Mouse (Mus musculus): ENCODE data around the gene Mpped1. TPM values are rescaled to one million over a fixed set of nuclear protein-coding genes. Genes with fewer than 3 reads are reported as not detected.

Gene Mpped1
- total and polyA plus RNA-seq, 2 experiments from 2014 or later: 14.2 to 31.4 TPM

GRCm38 (mm10) chr15:83758958-83759357 is 20.3 kb upstream of the Mpped1 start:
- peak; percentile 42 for DNase-seq (ENCODE audit: low spot score)
- Histone ChIP-seq H3K9me3 (ENCODE audit: low read length) (no peaks in the 10 kb centered on the region), H3K27me3 (ENCODE audit: insufficient read depth, low read length) (no peaks in the 10 kb centered on the region), H3K27ac (no peak overlapping the region), H3K4me3 (ENCODE audit: low read length) (no peak overlapping the region), H3K4me1 (ENCODE audit: insufficient read depth, low read length) (no peaks in the 10 kb centered on the region), H3K9ac (replicated peaks; ENCODE audit: low read length) (no peak overlapping the region), H3K36me3 (ENCODE audit: insufficient read depth, low read length) (no peaks in the 10 kb centered on the region), H3K4me2 (ENCODE audit: low read depth, low read length) (no peak overlapping the region)
- 8% methylated on average over 4 of the region's 4 CpGs for WGBS
- peak; percentile 84 for TF ChIP-seq CTCF (IDR thresholded peaks at IDR 0.05; ENCODE audit: low read depth)
- ATAC-seq: no peak

- Histone ChIP-seq H3K9me3 (ENCODE audit: low read length) (no peaks in the 10 kb centered on the region), H3K27ac (no peak overlapping the region), H3K4me3 (ENCODE audit: low read length) (no peak overlapping the region), H3K4me1 (ENCODE audit: insufficient read depth, low read length) (no peaks in the 10 kb centered on the region), H3K4me2 (ENCODE audit: low read depth, low read length) (no peak overlapping the region), H3K27me3 (ENCODE audit: insufficient read depth, low read length) (no peaks in the 10 kb centered on the region), H3K9ac (replicated peaks; ENCODE audit: low read length) (no peak overlapping the region), H3K36me3 (ENCODE audit: insufficient read depth, low read length) (no peaks in the 10 kb centered on the region)
- peak; percentile 96 for TF ChIP-seq CTCF (IDR thresholded peaks at IDR 0.05; ENCODE audit: low read depth)
- DNase-seq (ENCODE audit: low spot score) (peak; percentile 77), ATAC-seq (peak; percentile 48; the same call in 1 of the 2 replicates)
- 5% methylated on average over 10 of the region's 10 CpGs for WGBS
Measured at GRCm38 (mm10) chr15:83760683-83761082, 18.6 kb upstream of the Mpped1 start.

DNA sequence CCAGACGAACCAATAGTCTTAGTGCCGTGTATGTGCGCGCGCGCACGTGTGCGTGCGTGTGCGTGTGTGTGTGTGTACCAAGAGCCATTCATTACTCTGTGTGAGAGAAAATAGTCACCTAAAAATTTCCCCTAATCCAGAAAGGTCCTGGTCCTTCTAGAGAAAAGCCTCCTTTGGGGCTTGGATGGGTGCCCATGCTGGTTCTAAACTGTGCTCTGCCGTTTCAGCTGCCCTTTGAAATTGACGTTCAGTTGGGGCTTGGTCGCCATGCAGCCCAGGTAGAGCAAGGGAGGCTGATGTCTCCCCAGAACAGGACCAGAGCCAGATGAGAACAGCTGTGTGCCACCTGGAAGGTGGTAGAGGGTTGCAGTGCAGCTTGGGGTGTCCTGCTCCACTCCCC is 17.8 kb upstream of the Mpped1 start:
- ATAC-seq (no peak), DNase-seq (ENCODE audit: low spot score) (no peak)
- TF ChIP-seq CTCF (IDR thresholded peaks at IDR 0.05; ENCODE audit: low read depth): no peak
- Histone ChIP-seq H3K9me3 (ENCODE audit: low read length) (no peaks in the 10 kb centered on the region), H3K9ac (replicated peaks; ENCODE audit: low read length) (no peak overlapping the region), H3K27ac (no peak overlapping the region), H3K4me1 (ENCODE audit: insufficient read depth, low read length) (no peaks in the 10 kb centered on the region), H3K4me2 (ENCODE audit: low read depth, low read length) (no peak overlapping the region), H3K4me3 (ENCODE audit: low read length) (no peak overlapping the region), H3K27me3 (ENCODE audit: insufficient read depth, low read length) (no peaks in the 10 kb centered on the region), H3K36me3 (ENCODE audit: insufficient read depth, low read length) (no peaks in the 10 kb centered on the region)
- 80% methylated on average over 13 of the region's 13 CpGs for WGBS

DNA sequence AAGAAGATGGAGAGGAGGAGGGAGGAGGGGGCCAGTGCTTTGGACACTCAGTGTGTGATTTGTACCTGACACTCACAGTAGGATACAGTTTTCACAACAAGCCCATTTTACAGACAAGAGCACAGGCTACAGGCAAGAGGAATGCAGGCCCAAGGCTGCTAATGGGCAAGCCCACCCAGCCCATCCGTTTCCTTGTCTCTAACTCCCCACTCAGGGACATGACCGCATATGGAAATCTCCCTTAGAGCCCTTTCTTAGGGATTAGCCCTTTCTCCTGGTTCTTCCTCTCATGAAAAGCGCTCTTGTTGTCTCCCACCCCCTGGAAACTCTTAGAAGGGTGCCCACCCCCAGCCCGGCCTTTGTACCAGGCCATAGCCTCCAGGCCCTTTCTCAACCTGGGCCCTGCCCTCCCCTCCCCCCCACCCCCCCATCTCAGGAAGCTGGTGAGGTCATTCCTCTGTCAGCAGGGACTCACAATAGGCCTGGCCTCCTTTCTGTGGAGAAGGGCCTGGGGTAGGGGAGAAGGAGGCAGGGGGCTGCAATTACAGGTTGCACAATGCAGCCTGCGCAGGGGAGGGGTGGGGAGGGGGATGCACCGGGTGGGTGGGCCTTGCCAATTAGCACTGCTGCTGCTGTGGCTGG is 13.8 kb upstream of the Mpped1 start:
- no peaks in the 10 kb centered on the region for H3K36me3 ChIP-seq (ENCODE audit: insufficient read depth, low read length)
- H3K9me3 ChIP-seq (ENCODE audit: low read length): no peaks in the 10 kb centered on the region
- no peak overlapping the region for H3K4me2 ChIP-seq (ENCODE audit: low read depth, low read length)
- H3K27ac ChIP-seq: no peak overlapping the region
- no peak for DNase-seq (ENCODE audit: low spot score)
- TF ChIP-seq CTCF (IDR thresholded peaks at IDR 0.05; ENCODE audit: low read depth): no peak
- no peak overlapping the region for H3K4me3 ChIP-seq (ENCODE audit: low read length)
- 26% methylated on average over 6 of the region's 6 CpGs for WGBS
- no peaks in the 10 kb centered on the region for H3K27me3 ChIP-seq (ENCODE audit: insufficient read depth, low read length)
- no peaks in the 10 kb centered on the region for H3K4me1 ChIP-seq (ENCODE audit: insufficient read depth, low read length)
- no peak for ATAC-seq
- no peak overlapping the region for H3K9ac ChIP-seq (replicated peaks; ENCODE audit: low read length)

- no peaks in the 10 kb centered on the region for H3K9me3 ChIP-seq (ENCODE audit: low read length)
- WGBS: 51% methylated on average over 8 of the region's 8 CpGs
- DNase-seq (ENCODE audit: low spot score) (peak; percentile 80), ATAC-seq (peak; percentile 70)
- peaks cover 18% of the 10 kb centered on the region; the same call in 1 of the 2 replicates for H3K4me1 ChIP-seq (ENCODE audit: insufficient read depth, low read length)
- no peaks in the 10 kb centered on the region for H3K27me3 ChIP-seq (ENCODE audit: insufficient read depth, low read length)
- no peak overlapping the region for H3K9ac ChIP-seq (replicated peaks; ENCODE audit: low read length)
- no peak overlapping the region for H3K4me2 ChIP-seq (ENCODE audit: low read depth, low read length)
- peak overlapping the region; percentile 26; the same call in 1 of the 2 replicates for H3K27ac ChIP-seq
- TF ChIP-seq CTCF (IDR thresholded peaks at IDR 0.05; ENCODE audit: low read depth): no peak
- H3K36me3 ChIP-seq (ENCODE audit: insufficient read depth, low read length): no peaks in the 10 kb centered on the region
- H3K4me3 ChIP-seq (ENCODE audit: low read length): no peak overlapping the region
Measured at GRCm38 (mm10) chr15:83771346-83772053, 7.8 kb upstream of the Mpped1 start.

DNA sequence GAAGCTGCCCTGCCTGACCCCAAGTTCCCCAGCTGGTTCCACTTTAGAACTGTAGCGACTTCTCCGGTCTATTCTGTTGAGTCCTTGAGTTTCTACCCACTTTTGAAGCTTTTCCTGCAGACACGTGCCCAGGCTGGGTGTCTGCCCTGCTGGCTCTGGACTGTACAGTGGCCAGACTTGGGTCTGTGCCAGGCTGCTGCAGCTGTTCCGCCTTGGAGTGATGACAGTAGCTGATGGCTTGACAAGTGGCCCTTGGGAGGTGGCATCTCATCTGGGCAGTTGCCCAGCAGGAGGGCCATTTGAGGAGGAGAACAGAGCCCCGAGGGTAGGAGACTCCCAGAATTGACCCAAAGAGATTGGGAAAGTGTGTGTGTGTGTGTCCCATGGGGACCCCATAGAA is 6.8 kb upstream of the Mpped1 start:
- WGBS: 28% methylated on average over 5 of the region's 5 CpGs
- Histone ChIP-seq H3K4me2 (ENCODE audit: low read depth, low read length) (no peak overlapping the region), H3K9ac (replicated peaks; ENCODE audit: low read length) (no peak overlapping the region), H3K9me3 (ENCODE audit: low read length) (no peaks in the 10 kb centered on the region), H3K4me3 (ENCODE audit: low read length) (no peak overlapping the region), H3K4me1 (ENCODE audit: insufficient read depth, low read length) (peaks cover 18% of the 10 kb centered on the region; the same call in 1 of the 2 replicates), H3K36me3 (ENCODE audit: insufficient read depth, low read length) (no peaks in the 10 kb centered on the region), H3K27me3 (ENCODE audit: insufficient read depth, low read length) (no peaks in the 10 kb centered on the region), H3K27ac (no peak overlapping the region; the same call in 1 of the 2 replicates)
- ATAC-seq: peak; percentile 70
- DNase-seq (ENCODE audit: low spot score): peak; percentile 62
- no peak for TF ChIP-seq CTCF (IDR thresholded peaks at IDR 0.05; ENCODE audit: low read depth)

DNA sequence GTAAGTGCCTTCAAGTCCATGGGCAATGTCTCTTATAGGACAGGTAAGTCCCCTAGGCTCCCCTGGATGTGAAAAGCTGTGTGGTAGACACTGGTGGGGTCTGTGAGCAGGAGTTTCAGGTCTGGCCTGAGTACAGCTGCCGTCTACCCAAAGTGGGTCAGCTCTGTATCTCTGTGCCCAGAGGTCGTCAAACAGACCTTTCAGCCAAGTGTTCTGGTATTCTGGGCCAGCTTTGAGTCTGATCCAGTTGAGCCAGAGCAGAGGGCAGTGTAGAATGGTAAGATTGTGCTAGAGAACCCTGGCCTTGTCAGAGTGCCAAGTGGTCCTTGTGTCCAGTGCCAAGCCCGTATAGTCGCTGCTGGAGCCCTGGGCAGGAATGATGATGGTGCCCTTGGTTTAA is 6.3 kb upstream of the Mpped1 start:
- ATAC-seq (peak; percentile 62), DNase-seq (ENCODE audit: low spot score) (peak; percentile 58)
- H3K36me3 ChIP-seq (ENCODE audit: insufficient read depth, low read length): no peaks in the 10 kb centered on the region
- no peak for TF ChIP-seq CTCF (IDR thresholded peaks at IDR 0.05; ENCODE audit: low read depth)
- H3K27ac ChIP-seq: no peak overlapping the region
- H3K4me1 ChIP-seq (ENCODE audit: insufficient read depth, low read length): peaks cover 18% of the 10 kb centered on the region; the same call in 1 of the 2 replicates
- WGBS: 44% methylated on average over 4 of the region's 4 CpGs
- no peak overlapping the region for H3K4me2 ChIP-seq (ENCODE audit: low read depth, low read length)
- H3K9me3 ChIP-seq (ENCODE audit: low read length): no peaks in the 10 kb centered on the region
- H3K4me3 ChIP-seq (ENCODE audit: low read length): no peak overlapping the region
- no peaks in the 10 kb centered on the region for H3K27me3 ChIP-seq (ENCODE audit: insufficient read depth, low read length)
- H3K9ac ChIP-seq (replicated peaks; ENCODE audit: low read length): no peak overlapping the region
